Mouse (Mus musculus) ES-E14 (cell line): Measurements from ENCODE around the gene Unc45b. TPM values are rescaled to one million over a fixed set of nuclear protein-coding genes. Genes with fewer than 3 reads are reported as not detected.

Experiments used
- DNase-seq: peaks from one replicate; pipeline ENCODE4 v3.0.0-alpha.2; 2013; ENCODE audit warnings: low read depth, low spot score
- H3K27ac ChIP-seq: 2 replicates; pipeline ENCODE4 v1.5.1; 2012; ENCODE audit warnings: low read depth, mild to moderate bottlenecking, low read length, moderate library complexity, mixed read lengths; ENCODE audit not compliant: poor library complexity, insufficient read depth, severe bottlenecking
- H3K36me3 ChIP-seq: 2 replicates; pipeline ENCODE4 v1.6.1; 2012; ENCODE audit warnings: mild to moderate bottlenecking, low read length, moderate library complexity, mixed read lengths; ENCODE audit not compliant: control insufficient read depth, poor library complexity, insufficient read depth, severe bottlenecking
- H3K4me1 ChIP-seq, 2 experiments: fragments of 150-350 bp in 1 of 2; sonication (generic) in 1 of 2; 2 replicates each; pipeline ENCODE4 v1.6.1; 2012; ENCODE audit warnings: low read length in 2 of 2, mild to moderate bottlenecking in 1 of 2, mixed read lengths in 1 of 2; ENCODE audit not compliant: control insufficient read depth in 2 of 2, insufficient read depth in 2 of 2, poor library complexity in 1 of 2
- H3K4me3 ChIP-seq, 2 experiments: fragments of 150-350 bp in 1 of 2; sonication (generic) in 1 of 2; 2 replicates each; pipeline ENCODE4 v1.5.1; 2012; ENCODE audit warnings: low read length in 2 of 2, low read depth in 1 of 2, mild to moderate bottlenecking in 1 of 2, mixed read lengths in 1 of 2; ENCODE audit not compliant: insufficient read depth in 1 of 2, poor library complexity in 1 of 2, severe bottlenecking in 1 of 2
- H3K9ac ChIP-seq: 2 replicates; pipeline ENCODE4 v1.6.1; 2012; ENCODE audit warnings: low read depth, mild to moderate bottlenecking, low read length, mixed read lengths; ENCODE audit not compliant: poor library complexity, insufficient read depth, severe bottlenecking
- H3K9me3 ChIP-seq: fragments of 150-350 bp; sonication (generic); 2 replicates; pipeline ENCODE4 v1.6.1; 2012; ENCODE audit warnings: low read depth, mild to moderate bottlenecking, low read length; ENCODE audit not compliant: control insufficient read depth, insufficient read depth
- CHD2 ChIP-seq: IDR thresholded peaks from 2 replicates; pipeline ENCODE4 v1.6.1; 2014; ENCODE audit warnings: mild to moderate bottlenecking, low read depth, low read length, inconsistent platforms
- HCFC1 ChIP-seq: IDR thresholded peaks from 2 replicates; pipeline ENCODE4 v1.6.1; 2012; ENCODE audit warnings: low read length, inconsistent platforms, borderline replicate concordance; ENCODE audit not compliant: insufficient read depth
- MAFK ChIP-seq: IDR thresholded peaks from 2 replicates; pipeline ENCODE4 v1.6.1; 2014; ENCODE audit warnings: mild to moderate bottlenecking, low read depth, low read length, inconsistent platforms; ENCODE audit not compliant: insufficient read depth
- ZC3H11A ChIP-seq: IDR thresholded peaks from 2 replicates; pipeline ENCODE4 v1.6.1; 2012; ENCODE audit warnings: low read depth, mild to moderate bottlenecking, inconsistent platforms, low read length, borderline replicate concordance
- ZNF384 ChIP-seq: IDR thresholded peaks from 2 replicates; pipeline ENCODE4 v1.6.1; 2012; ENCODE audit warnings: low read depth, low read length, inconsistent platforms
- in situ Hi-C, 2 experiments: fragments of 600-800 bp; cut with MboI; formaldehyde crosslinking; loops; one replicate each; pipeline ENCODE4 v1.15.1; 2025; ENCODE audit warnings: low sequenced_read_pairs in 2 of 2, inconsistent platforms in 1 of 2; ENCODE audit not compliant: unreplicated experiment in 2 of 2
- total RNA-seq: library from RNA; depleted of rRNA; stranded (reverse); fragments of 300-350 nt; gene quantifications from 2 replicates; pipeline ENCODE4 v1.2.3, GENCODE M21; 2012; rRNA removed

Gene Unc45b
- total RNA-seq, 1 experiment, result 2.3 TPM

- H3K4me1 ChIP-seq, result peaks cover 4 to 14% of the 10 kb centered on the region in 2 experiments; a peak in 2 of 4 replicates
- no peaks in the 10 kb centered on the region for H3K9me3 ChIP-seq
- TF ChIP-seq MAFK, result no peak
- no peak for TF ChIP-seq ZC3H11A
- no peak for TF ChIP-seq ZNF384
- no peak for TF ChIP-seq CHD2
- TF ChIP-seq HCFC1, result no peak
- peak within 1 kb of the TSS; percentile 33; the same call in 1 of the 2 replicates for H3K9ac ChIP-seq
- H3K36me3 ChIP-seq, result no peaks in the 10 kb centered on the region; the same call in 1 of the 2 replicates
- in situ Hi-C loops, result no loop called here
- 0 out of 4 replicates have a peak within 1 kb of the TSS, but pooled peaks of 1 of the 2 experiments have one; percentile 26 for H3K4me3 ChIP-seq
- H3K27ac ChIP-seq, result no peak within 1 kb of the TSS
- DNase-seq, result peak; percentile 39
Observed at GRCm38 (mm10) chr11:82991469-82992166, 81.3 kb downstream of the Unc45b start, which contains the start of gene Slfn9. Gene Slfn9 (minus strand): TSS chr11:82991830.

Other genes starting within 250 kb of the Unc45b start
- gene Cct6b, start 146.2 kb upstream of the Unc45b start, total RNA-seq, result 0.63 and 0.98 TPM in 2 replicates
- gene Zfp830, start 146.2 kb upstream of the Unc45b start, total RNA-seq, result 24.6 and 34.8 TPM in 2 replicates
- gene Lig3, start 129.4 kb upstream of the Unc45b start, total RNA-seq, result 66.5 and 79.1 TPM in 2 replicates
- 6.5 and 9.0 TPM in 2 replicates for gene Rffl, start 39.3 kb upstream of the Unc45b start, total RNA-seq
- 8.2 and 9.1 TPM in 2 replicates for gene Rad51d, start 19.9 kb upstream of the Unc45b start, total RNA-seq
- 0.16 TPM in 1 of 2 replicates, not detected in the other for gene Fndc8, start 18.4 kb upstream of the Unc45b start, total RNA-seq
- 61.5 and 97.9 TPM in 2 replicates for gene Nle1, start 2.1 kb upstream of the Unc45b start, total RNA-seq
- 9.4 and 12.1 TPM in 2 replicates for gene Slfn5, start 40.8 kb downstream of the Unc45b start, total RNA-seq
- gene Slfn9, start 81.3 kb downstream of the Unc45b start, total RNA-seq, result 10.9 and 12.3 TPM in 2 replicates
- 2.3 and 2.4 TPM in 2 replicates for gene Slfn8, start 110.3 kb downstream of the Unc45b start, total RNA-seq
- gene Slfn2, start 154.6 kb downstream of the Unc45b start, total RNA-seq, result 0.26 and 2.0 TPM in 2 replicates
- not detected in 2 replicates for gene Slfn1, start 206.3 kb downstream of the Unc45b start, total RNA-seq